Mouse (Mus musculus) lung, postnatal 25 days (tissue): ENCODE measurements around the gene A930002H24Rik.

ENCODE experiments used
- DNase-seq: peaks from one replicate; pipeline ENCODE4 v3.0.0; 2022; ENCODE audit warnings: low spot score

The A930002H24Rik gene

GRCm38 (mm10) chr17:63836223-63836622, 27.4 kb downstream of the A930002H24Rik start:
- no peak for DNase-seq

- no peak for DNase-seq
These were observed 32.0 kb downstream of the A930002H24Rik start for GRCm38 (mm10) chr17:63831550-63831949.

GRCm38 (mm10) chr17:63828561-63829332, 34.8 kb downstream of the A930002H24Rik start:
- no peak for DNase-seq

GRCm38 (mm10) chr17:63826767-63827166, 36.8 kb downstream of the A930002H24Rik start:
- DNase-seq: no peak

GRCm38 (mm10) chr17:63826196-63826595, 37.4 kb downstream of the A930002H24Rik start:
- DNase-seq: no peak

- no peak for DNase-seq
These were observed 39.5 kb downstream of the A930002H24Rik start for GRCm38 (mm10) chr17:63824141-63824540.

- no peak for DNase-seq
These were observed 45.1 kb downstream of the A930002H24Rik start for GRCm38 (mm10) chr17:63818444-63819027.

- no peak for DNase-seq
These were observed 50.0 kb downstream of the A930002H24Rik start for GRCm38 (mm10) chr17:63813552-63813951.
